Mouse (Mus musculus) limb, embryonic 14.5 days (tissue): ENCODE results near the gene Eed. TPM values are rescaled to one million over a fixed set of nuclear protein-coding genes. Genes with fewer than 3 reads are reported as not detected.

Experiments
- ATAC-seq: fragments of 200-750 bp; cut with Nextera tagmentation; 2 replicates; pipeline ENCODE4 v1.8.0; 2017; ENCODE audit warnings: low read depth, moderate number of reproducible peaks, moderate TSS enrichment; ENCODE audit not compliant: low FRiP score
- DNase-seq: peaks from one replicate; pipeline ENCODE4 v3.0.0-alpha.2; 2015; ENCODE audit warnings: low spot score
- H3K27ac ChIP-seq: fragments of 300-500 bp; sonication (generic); replicated peaks from 2 replicates; pipeline ENCODE4 v1.5.1; 2014; ENCODE audit warnings: low read depth, mild to moderate bottlenecking, low read length, moderate library complexity, mixed read lengths
- H3K27me3 ChIP-seq: fragments of 300-500 bp; sonication (generic); 2 replicates; pipeline ENCODE4 v1.6.1; 2014; ENCODE audit warnings: low read length, mixed read lengths; ENCODE audit not compliant: control insufficient read depth, insufficient read depth
- H3K36me3 ChIP-seq: fragments of 300-500 bp; sonication (generic); 2 replicates; pipeline ENCODE4 v1.6.1; 2014; ENCODE audit warnings: mild to moderate bottlenecking, low read length, moderate library complexity, mixed read lengths; ENCODE audit not compliant: control insufficient read depth, insufficient read depth
- H3K4me1 ChIP-seq: fragments of 300-500 bp; sonication (generic); 2 replicates; pipeline ENCODE4 v1.6.1; 2014; ENCODE audit warnings: antibody characterized with exemption, low read length, mixed read lengths; ENCODE audit not compliant: control insufficient read depth, insufficient read depth
- H3K4me2 ChIP-seq: fragments of 300-500 bp; sonication (generic); replicated peaks from 2 replicates; pipeline ENCODE4 v1.6.1; 2014; ENCODE audit warnings: low read depth, mild to moderate bottlenecking, low read length, moderate library complexity; ENCODE audit not compliant: severe bottlenecking
- H3K4me3 ChIP-seq: fragments of 300-500 bp; sonication (generic); replicated peaks from 2 replicates; pipeline ENCODE4 v1.5.1; 2014; ENCODE audit warnings: low read length
- H3K9ac ChIP-seq: fragments of 300-500 bp; sonication (generic); 2 replicates; pipeline ENCODE4 v1.6.1; 2014; ENCODE audit warnings: mild to moderate bottlenecking, low read depth, low read length, moderate library complexity; ENCODE audit not compliant: severe bottlenecking
- H3K9me3 ChIP-seq: fragments of 300-500 bp; sonication (generic); 2 replicates; pipeline ENCODE4 v1.6.1; 2016; ENCODE audit warnings: low read length; ENCODE audit not compliant: control insufficient read depth
- POLR2A ChIP-seq: fragments of 200-500 bp; IDR thresholded peaks from 2 replicates; pipeline ENCODE4 v1.8.0; 2012; ENCODE audit warnings: inconsistent platforms, mild to moderate bottlenecking, moderate library complexity, borderline replicate concordance; ENCODE audit not compliant: insufficient read depth, insufficient read length; ENCODE audit errors: extremely low read depth
- WGBS: fragments of 180-500 bp; shearing (Covaris S2); extraction: QIAGEN DNeasy Blood & Tissue Kit; methylation state at CpG from one replicate; pipeline ENCODE4 v1.1.7; 2014; 5-methylcytosine and 5-hydroxymethylcytosine counted together
- polyA plus RNA-seq, 2 experiments: library from polyadenylated mRNA; depleted of rRNA in 1 of 2; stranded (reverse) in 1 of 2; unstranded in 1 of 2; fragments of >200 nt; fragmentation: Nextera tagmentation in 1 of 2; extraction: Ambion mirVana in 1 of 2; gene quantifications; 2 replicates each; pipeline versions ENCODE4 v1.2.1 to v1.2.3; 2012 to 2014

Gene Eed
- polyA plus RNA-seq, 2 experiments, result 62.8 to 99.5 TPM

GRCm38 (mm10) chr7:89980133-89980484 is 674 bp downstream of the Eed start:
- Histone ChIP-seq H3K36me3 (peaks cover 18% of the 10 kb centered on the region), H3K4me1 (peaks cover 12% of the 10 kb centered on the region), H3K4me3 (peak overlapping the region; percentile 87), H3K9me3 (no peaks in the 10 kb centered on the region), H3K4me2 (peak overlapping the region; percentile 81), H3K27me3 (no peaks in the 10 kb centered on the region), H3K27ac (peak overlapping the region; percentile 99), H3K9ac (peak overlapping the region; percentile 87)
- WGBS, result under 1% methylated on average over 31 of the region's 31 CpGs
- DNase-seq (no peak), ATAC-seq (no peak; the same call in 1 of the 2 replicates)
- peak; percentile 45; the same call in 1 of the 2 replicates for TF ChIP-seq POLR2A

GRCm38 (mm10) chr7:89979432-89980130 is 1.2 kb downstream of the Eed start:
- peak; percentile 14 for DNase-seq
- TF ChIP-seq POLR2A, result no peak
- H3K27me3 ChIP-seq, result no peaks in the 10 kb centered on the region
- H3K27ac ChIP-seq, result peak overlapping the region; percentile 99
- no peaks in the 10 kb centered on the region for H3K9me3 ChIP-seq
- ATAC-seq, result no peak
- H3K4me3 ChIP-seq, result peak overlapping the region; percentile 87
- H3K36me3 ChIP-seq, result peaks cover 22% of the 10 kb centered on the region
- peak overlapping the region; percentile 81 for H3K4me2 ChIP-seq
- peaks cover 12% of the 10 kb centered on the region for H3K4me1 ChIP-seq
- H3K9ac ChIP-seq, result peak overlapping the region; percentile 87
- 3% methylated on average over 23 of the region's 23 CpGs for WGBS

- no peak overlapping the region for H3K27ac ChIP-seq
- ATAC-seq (no peak), DNase-seq (no peak)
- WGBS, result 97% methylated on average over 7 of the region's 7 CpGs
- H3K9me3 ChIP-seq, result no peaks in the 10 kb centered on the region
- no peak overlapping the region for H3K4me2 ChIP-seq
- no peak overlapping the region for H3K4me3 ChIP-seq
- no peak overlapping the region for H3K9ac ChIP-seq
- no peak for TF ChIP-seq POLR2A
- no peaks in the 10 kb centered on the region for H3K27me3 ChIP-seq
- peaks cover 42% of the 10 kb centered on the region for H3K36me3 ChIP-seq
- H3K4me1 ChIP-seq, result peaks cover 9% of the 10 kb centered on the region; the same call in 1 of the 2 replicates
Observed at GRCm38 (mm10) chr7:89976796-89977195, 4.0 kb downstream of the Eed start.

- DNase-seq (no peak), ATAC-seq (no peak)
- Histone ChIP-seq H3K4me1 (peaks cover 9% of the 10 kb centered on the region; the same call in 1 of the 2 replicates), H3K4me3 (no peak overlapping the region), H3K27me3 (no peaks in the 10 kb centered on the region), H3K36me3 (peaks cover 52% of the 10 kb centered on the region), H3K27ac (no peak overlapping the region), H3K9ac (no peak overlapping the region), H3K9me3 (no peaks in the 10 kb centered on the region), H3K4me2 (no peak overlapping the region)
- no peak for TF ChIP-seq POLR2A
- 100% methylated on average over 1 of the region's 1 CpGs for WGBS
Observed at GRCm38 (mm10) chr7:89975571-89975970, 5.2 kb downstream of the Eed start.

- ATAC-seq (no peak), DNase-seq (no peak)
- Histone ChIP-seq H3K4me1 (no peaks in the 10 kb centered on the region), H3K36me3 (peaks cover 76% of the 10 kb centered on the region), H3K4me2 (no peak overlapping the region), H3K9ac (no peak overlapping the region), H3K4me3 (no peak overlapping the region), H3K9me3 (no peaks in the 10 kb centered on the region), H3K27ac (no peak overlapping the region), H3K27me3 (no peaks in the 10 kb centered on the region)
- WGBS, result 90% methylated on average over 2 of the region's 2 CpGs
- TF ChIP-seq POLR2A, result no peak
Observed at GRCm38 (mm10) chr7:89967235-89967634, 13.5 kb downstream of the Eed start.
